Mouse (Mus musculus) kidney, embryonic 14.5 days (tissue): ENCODE results near the gene Dis3l2. TPM values are rescaled to one million over a fixed set of nuclear protein-coding genes. Genes with fewer than 3 reads are reported as not detected.

ENCODE experiments used
- ATAC-seq: fragments of 200-750 bp; cut with Nextera tagmentation; 2 replicates; pipeline ENCODE4 v1.8.0; 2017; ENCODE audit warnings: moderate number of reproducible peaks, mild to moderate bottlenecking, moderate TSS enrichment, moderate library complexity; ENCODE audit not compliant: low FRiP score, low TSS enrichment
- H3K27ac ChIP-seq: fragments of 300-500 bp; sonication (generic); 2 replicates; pipeline ENCODE4 v1.5.1; 2014; ENCODE audit warnings: low read depth, mild to moderate bottlenecking, low read length, moderate library complexity, mixed read lengths
- H3K27me3 ChIP-seq: fragments of 300-500 bp; sonication (generic); 2 replicates; pipeline ENCODE4 v1.6.1; 2014; ENCODE audit warnings: mild to moderate bottlenecking, low read length; ENCODE audit not compliant: control insufficient read depth, insufficient read depth
- H3K36me3 ChIP-seq: fragments of 300-500 bp; sonication (generic); 2 replicates; pipeline ENCODE4 v1.6.1; 2014; ENCODE audit warnings: low read length, mixed read lengths; ENCODE audit not compliant: control insufficient read depth, insufficient read depth
- H3K4me1 ChIP-seq: fragments of 300-500 bp; sonication (generic); 2 replicates; pipeline ENCODE4 v1.6.1; 2014; ENCODE audit warnings: low read length, mixed read lengths; ENCODE audit not compliant: control insufficient read depth, insufficient read depth
- H3K4me2 ChIP-seq: fragments of 300-500 bp; sonication (generic); replicated peaks from 2 replicates; pipeline ENCODE4 v1.6.1; 2014; ENCODE audit warnings: low read depth, mild to moderate bottlenecking, low read length
- H3K4me3 ChIP-seq: fragments of 300-500 bp; sonication (generic); 2 replicates; pipeline ENCODE4 v1.5.1; 2014; ENCODE audit warnings: mild to moderate bottlenecking, low read length
- H3K9ac ChIP-seq: fragments of 300-500 bp; sonication (generic); 2 replicates; pipeline ENCODE4 v1.6.1; 2014; ENCODE audit warnings: low read depth, mild to moderate bottlenecking, low read length, moderate library complexity
- H3K9me3 ChIP-seq: fragments of 300-500 bp; sonication (generic); 2 replicates; pipeline ENCODE4 v1.6.1; 2016; ENCODE audit warnings: low read length; ENCODE audit not compliant: control insufficient read depth
- WGBS: fragments of 180-500 bp; shearing (Covaris S2); extraction: QIAGEN DNeasy Blood & Tissue Kit; methylation state at CpG from one replicate; pipeline ENCODE4 v1.1.7; 2014; 5-methylcytosine and 5-hydroxymethylcytosine counted together
- polyA plus RNA-seq: library from polyadenylated mRNA; unstranded; fragments of >200 nt; fragmentation: Nextera tagmentation; extraction: Ambion mirVana; gene quantifications from 2 replicates; pipeline ENCODE4 v1.2.1, GENCODE M21; 2014

Dis3l2 gene
- 23.2 and 32.1 TPM in 2 replicates for polyA plus RNA-seq

- no peaks in the 10 kb centered on the region for H3K9me3 ChIP-seq
- peak; percentile 96 for ATAC-seq
- peak within 1 kb of the TSS; percentile 96 for H3K9ac ChIP-seq
- H3K4me3 ChIP-seq, result peak within 1 kb of the TSS; percentile 96
- H3K27me3 ChIP-seq, result no peaks in the 10 kb centered on the region
- 2% methylated on average over 54 of the region's 54 CpGs for WGBS
- H3K27ac ChIP-seq, result peak within 1 kb of the TSS; percentile 90
- H3K4me1 ChIP-seq, result 0 out of 2 replicates have a peak, but pooled peaks cover 5% of the 10 kb centered on the region
- H3K36me3 ChIP-seq, result no peaks in the 10 kb centered on the region
- peak within 1 kb of the TSS; percentile 51 for H3K4me2 ChIP-seq
Measured at GRCm38 (mm10) chr1:86703300-86703964, at the start of gene Dis3l2. Gene Dis3l2, plus strand, starts transcription at chr1:86703808.

- H3K9ac ChIP-seq, result no peak overlapping the region
- no peaks in the 10 kb centered on the region for H3K27me3 ChIP-seq
- no peak overlapping the region for H3K4me2 ChIP-seq
- WGBS, result 87% methylated on average over 5 of the region's 5 CpGs
- H3K4me3 ChIP-seq, result no peak overlapping the region
- no peaks in the 10 kb centered on the region for H3K9me3 ChIP-seq
- no peak for ATAC-seq
- H3K27ac ChIP-seq, result no peak overlapping the region
- no peaks in the 10 kb centered on the region for H3K4me1 ChIP-seq
- H3K36me3 ChIP-seq, result no peaks in the 10 kb centered on the region
Measured at GRCm38 (mm10) chr1:86657071-86657470, 46.5 kb upstream of the Dis3l2 start.

GRCm38 (mm10) chr1:86665091-86665490, 38.5 kb upstream of the Dis3l2 start:
- H3K4me1 ChIP-seq, result peaks cover 3% of the 10 kb centered on the region; the same call in 1 of the 2 replicates
- H3K9ac ChIP-seq, result no peak overlapping the region
- H3K27ac ChIP-seq, result no peak overlapping the region
- no peak overlapping the region for H3K4me3 ChIP-seq
- ATAC-seq, result no peak
- H3K27me3 ChIP-seq, result peaks cover 19% of the 10 kb centered on the region
- H3K36me3 ChIP-seq, result no peaks in the 10 kb centered on the region
- WGBS, result 83% methylated on average over 2 of the region's 2 CpGs
- H3K9me3 ChIP-seq, result no peaks in the 10 kb centered on the region
- H3K4me2 ChIP-seq, result no peak overlapping the region

GRCm38 (mm10) chr1:86669552-86670273, 33.9 kb upstream of the Dis3l2 start:
- no peak overlapping the region for H3K27ac ChIP-seq
- H3K4me1 ChIP-seq, result peaks cover 3% of the 10 kb centered on the region; the same call in 1 of the 2 replicates
- peaks cover 34% of the 10 kb centered on the region for H3K27me3 ChIP-seq
- ATAC-seq, result peak; percentile 79
- H3K36me3 ChIP-seq, result no peaks in the 10 kb centered on the region
- whole genome bisulfite sequencing, result 2% methylated on average over 44 of the region's 44 CpGs
- no peaks in the 10 kb centered on the region for H3K9me3 ChIP-seq
- H3K4me2 ChIP-seq, result peak overlapping the region; percentile 98
- peak overlapping the region; percentile 40; the same call in 1 of the 2 replicates for H3K9ac ChIP-seq
- peak overlapping the region; percentile 52 for H3K4me3 ChIP-seq

- WGBS, result 4% methylated on average over 58 of the region's 59 CpGs
- peaks cover 34% of the 10 kb centered on the region for H3K27me3 ChIP-seq
Measured at GRCm38 (mm10) chr1:86670279-86671038, 33.1 kb upstream of the Dis3l2 start, which contains the start of gene Nppc. Gene Nppc, minus strand, starts transcription at chr1:86670571.

GRCm38 (mm10) chr1:86674385-86674784, 29.2 kb upstream of the Dis3l2 start:
- Histone ChIP-seq H3K36me3 (no peaks in the 10 kb centered on the region), H3K9me3 (no peaks in the 10 kb centered on the region), H3K27me3 (peaks cover 21% of the 10 kb centered on the region), H3K4me3 (no peak overlapping the region), H3K4me1 (peaks cover 3% of the 10 kb centered on the region; the same call in 1 of the 2 replicates), H3K9ac (no peak overlapping the region), H3K27ac (no peak overlapping the region), H3K4me2 (no peak overlapping the region)
- ATAC-seq, result no peak
- WGBS, result 62% methylated on average over 9 of the region's 9 CpGs

More at GRCm38 (mm10) chr1:86670279-86671038, 33.1 kb upstream of the Dis3l2 start, which contains the start of gene Nppc:
- H3K27ac ChIP-seq, result no peak within 1 kb of the TSS
- no peaks in the 10 kb centered on the region for H3K36me3 ChIP-seq
- peak within 1 kb of the TSS; percentile 52 for H3K4me3 ChIP-seq
- ATAC-seq, result peak; percentile 95
- peak within 1 kb of the TSS; percentile 98 for H3K4me2 ChIP-seq
- H3K9me3 ChIP-seq, result no peaks in the 10 kb centered on the region
- H3K4me1 ChIP-seq, result peaks cover 3% of the 10 kb centered on the region; the same call in 1 of the 2 replicates
- H3K9ac ChIP-seq, result peak within 1 kb of the TSS; percentile 46; the same call in 1 of the 2 replicates

GRCm38 (mm10) chr1:86675126-86675525, 28.5 kb upstream of the Dis3l2 start:
- 83% methylated on average over 12 of the region's 12 CpGs for WGBS
- H3K27me3 ChIP-seq, result peaks cover 15% of the 10 kb centered on the region
- no peak overlapping the region for H3K4me2 ChIP-seq
- no peak for ATAC-seq
- no peak overlapping the region for H3K9ac ChIP-seq
- no peaks in the 10 kb centered on the region for H3K9me3 ChIP-seq
- H3K36me3 ChIP-seq, result no peaks in the 10 kb centered on the region
- H3K4me3 ChIP-seq, result no peak overlapping the region
- H3K27ac ChIP-seq, result no peak overlapping the region
- no peaks in the 10 kb centered on the region; the same call in 1 of the 2 replicates for H3K4me1 ChIP-seq

- no peak overlapping the region for H3K4me2 ChIP-seq
- 0 out of 2 replicates have a peak, but pooled peaks cover 3% of the 10 kb centered on the region for H3K27me3 ChIP-seq
- H3K4me1 ChIP-seq, result no peaks in the 10 kb centered on the region
- H3K9ac ChIP-seq, result no peak overlapping the region
- no peak overlapping the region for H3K27ac ChIP-seq
- no peak for ATAC-seq
- no peaks in the 10 kb centered on the region for H3K36me3 ChIP-seq
- H3K9me3 ChIP-seq, result no peaks in the 10 kb centered on the region
- no peak overlapping the region for H3K4me3 ChIP-seq
- WGBS, result 85% methylated on average over 3 of the region's 3 CpGs
Measured at GRCm38 (mm10) chr1:86677624-86678023, 26.0 kb upstream of the Dis3l2 start.
